Mouse (Mus musculus) hindbrain, postnatal 0 days (tissue): ENCODE results near the gene Zfp12. TPM values are rescaled to one million over a fixed set of nuclear protein-coding genes. Genes with fewer than 3 reads are reported as not detected.
A peak's percentile ranks its signal among the peaks of the same experiment; 100 is the strongest.

ENCODE experiments used
- ATAC-seq: fragments of 200-750 bp; cut with Nextera tagmentation; 2 replicates; pipeline ENCODE4 v1.8.0; 2017; ENCODE audit warnings: mild to moderate bottlenecking, moderate TSS enrichment, moderate library complexity
- DNase-seq: peaks from one replicate; pipeline ENCODE4 v3.0.0-alpha.2; 2015; ENCODE audit warnings: low spot score
- H3K27ac ChIP-seq: fragments of 300-500 bp; sonication (generic); 2 replicates; pipeline ENCODE4 v1.5.1; 2014; ENCODE audit warnings: mild to moderate bottlenecking
- H3K27me3 ChIP-seq: fragments of 300-500 bp; sonication (generic); 2 replicates; pipeline ENCODE4 v1.6.1; 2014; ENCODE audit warnings: low read length, mixed read lengths; ENCODE audit not compliant: insufficient read depth
- H3K36me3 ChIP-seq: fragments of 300-500 bp; sonication (generic); 2 replicates; pipeline ENCODE4 v1.6.1; 2014; ENCODE audit warnings: low read length, mixed read lengths; ENCODE audit not compliant: insufficient read depth
- H3K4me1 ChIP-seq: fragments of 300-500 bp; sonication (generic); 2 replicates; pipeline ENCODE4 v1.6.1; 2014; ENCODE audit warnings: antibody characterized with exemption, low read length, mixed read lengths; ENCODE audit not compliant: insufficient read depth
- H3K4me2 ChIP-seq: fragments of 300-500 bp; sonication (generic); 2 replicates; pipeline ENCODE4 v1.6.1; 2014; ENCODE audit warnings: low read depth, mild to moderate bottlenecking, low read length, moderate library complexity, mixed read lengths
- H3K4me3 ChIP-seq: fragments of 300-500 bp; sonication (generic); 2 replicates; pipeline ENCODE4 v1.5.1; 2014; ENCODE audit warnings: low read length
- H3K9ac ChIP-seq: fragments of 300-500 bp; sonication (generic); replicated peaks from 2 replicates; pipeline ENCODE4 v1.6.1; 2014; ENCODE audit warnings: mild to moderate bottlenecking, low read length, moderate library complexity, mixed read lengths
- H3K9me3 ChIP-seq: fragments of 300-500 bp; sonication (generic); 2 replicates; pipeline ENCODE4 v1.6.1; 2016; ENCODE audit warnings: low read length, mixed read lengths
- CTCF ChIP-seq: IDR thresholded peaks from 2 replicates; pipeline ENCODE4 v1.5.1; 2016; ENCODE audit warnings: antibody characterized with exemption, control low read depth, low read depth
- WGBS: fragments of 180-500 bp; shearing (Covaris S2); extraction: QIAGEN DNeasy Blood & Tissue Kit; methylation state at CpG from one replicate; pipeline ENCODE4 v1.1.7; 2014; 5-methylcytosine and 5-hydroxymethylcytosine counted together
- polyA plus RNA-seq: library from polyadenylated mRNA; unstranded; fragments of >200 nt; fragmentation: Nextera tagmentation; extraction: Ambion mirVana; gene quantifications from 2 replicates; pipeline ENCODE4 v1.2.1, GENCODE M21; 2015
- total RNA-seq: library from RNA; depleted of rRNA; stranded (reverse); fragments of >200 nt; gene quantifications from 2 replicates; pipeline ENCODE4 v1.2.3, GENCODE M21; 2014

The Zfp12 gene
- total and polyA plus RNA-seq, 2 experiments from 2014 or later: 12.3 to 32.6 TPM

GRCm38 (mm10) chr5:143252791-143253185 is 17.8 kb downstream of the Zfp12 start:
- Histone ChIP-seq H3K27me3 (no peaks in the 10 kb centered on the region; the same call in 1 of the 2 replicates), H3K4me3 (0 out of 2 replicates have a peak overlapping the region, but pooled peaks have one; percentile 29), H3K36me3 (peaks cover 51% of the 10 kb centered on the region), H3K9ac (no peak overlapping the region), H3K9me3 (no peaks in the 10 kb centered on the region), H3K27ac (no peak overlapping the region), H3K4me1 (peaks cover 5% of the 10 kb centered on the region; the same call in 1 of the 2 replicates), H3K4me2 (peak overlapping the region; percentile 52; the same call in 1 of the 2 replicates)
- no peak for TF ChIP-seq CTCF
- ATAC-seq (no peak), DNase-seq (no peak)
- 59% methylated on average over 18 of the region's 18 CpGs for WGBS

- Histone ChIP-seq H3K27ac (peak overlapping the region; percentile 48; the same call in 1 of the 2 replicates), H3K9ac (peak overlapping the region; percentile 21; the same call in 1 of the 2 replicates), H3K4me3 (peak overlapping the region; percentile 29), H3K27me3 (no peaks in the 10 kb centered on the region; the same call in 1 of the 2 replicates), H3K4me2 (peak overlapping the region; percentile 52), H3K9me3 (no peaks in the 10 kb centered on the region), H3K4me1 (peaks cover 5% of the 10 kb centered on the region; the same call in 1 of the 2 replicates), H3K36me3 (peaks cover 47% of the 10 kb centered on the region)
- 14% methylated on average over 100 of the region's 103 CpGs for WGBS
- ATAC-seq (peak; percentile 36), DNase-seq (no peak)
- no peak for TF ChIP-seq CTCF
Observed at GRCm38 (mm10) chr5:143253186-143253880, 18.4 kb downstream of the Zfp12 start.

- peaks cover 49% of the 10 kb centered on the region for H3K36me3 ChIP-seq
- H3K9ac ChIP-seq: peak overlapping the region; percentile 21; the same call in 1 of the 2 replicates
- no peaks in the 10 kb centered on the region; the same call in 1 of the 2 replicates for H3K27me3 ChIP-seq
Observed at GRCm38 (mm10) chr5:143253881-143254486, 19.0 kb downstream of the Zfp12 start.

GRCm38 (mm10) chr5:143254487-143255130 is 19.6 kb downstream of the Zfp12 start:
- Histone ChIP-seq H3K4me3 (no peak overlapping the region), H3K4me1 (peaks cover 5% of the 10 kb centered on the region; the same call in 1 of the 2 replicates), H3K9ac (no peak overlapping the region), H3K27ac (peak overlapping the region; percentile 48; the same call in 1 of the 2 replicates), H3K27me3 (no peaks in the 10 kb centered on the region; the same call in 1 of the 2 replicates), H3K4me2 (peak overlapping the region; percentile 11; the same call in 1 of the 2 replicates), H3K36me3 (peaks cover 52% of the 10 kb centered on the region), H3K9me3 (no peaks in the 10 kb centered on the region)
- TF ChIP-seq CTCF: no peak
- 27% methylated on average over 61 of the region's 66 CpGs for WGBS
- ATAC-seq (no peak), DNase-seq (peak; percentile 53)

More at GRCm38 (mm10) chr5:143253881-143254486, 19.0 kb downstream of the Zfp12 start:
- Histone ChIP-seq H3K4me2 (peak overlapping the region; percentile 52), H3K4me3 (peak overlapping the region; percentile 29), H3K9me3 (no peaks in the 10 kb centered on the region), H3K4me1 (peaks cover 5% of the 10 kb centered on the region; the same call in 1 of the 2 replicates), H3K27ac (peak overlapping the region; percentile 48; the same call in 1 of the 2 replicates)
- DNase-seq: peak; percentile 68
- WGBS: 11% methylated on average over 77 of the region's 81 CpGs
- TF ChIP-seq CTCF: no peak
- peak; percentile 33; the same call in 1 of the 2 replicates for ATAC-seq

GRCm38 (mm10) chr5:143255131-143255519 is 20.2 kb downstream of the Zfp12 start:
- Histone ChIP-seq H3K27me3 (no peaks in the 10 kb centered on the region; the same call in 1 of the 2 replicates), H3K4me1 (peaks cover 5% of the 10 kb centered on the region; the same call in 1 of the 2 replicates), H3K4me3 (no peak overlapping the region), H3K27ac (no peak overlapping the region), H3K36me3 (peaks cover 54% of the 10 kb centered on the region), H3K9ac (no peak overlapping the region), H3K9me3 (no peaks in the 10 kb centered on the region), H3K4me2 (no peak overlapping the region)
- ATAC-seq (no peak), DNase-seq (no peak)
- no peak for TF ChIP-seq CTCF
- 49% methylated on average over 24 of the region's 24 CpGs for WGBS

GRCm38 (mm10) chr5:143255802-143256201 is 20.8 kb downstream of the Zfp12 start:
- Histone ChIP-seq H3K4me2 (no peak overlapping the region), H3K9ac (no peak overlapping the region), H3K4me3 (no peak overlapping the region), H3K4me1 (peaks cover 5% of the 10 kb centered on the region; the same call in 1 of the 2 replicates), H3K27ac (no peak overlapping the region), H3K9me3 (no peaks in the 10 kb centered on the region), H3K27me3 (no peaks in the 10 kb centered on the region; the same call in 1 of the 2 replicates), H3K36me3 (peaks cover 54% of the 10 kb centered on the region)
- WGBS: 90% methylated on average over 5 of the region's 5 CpGs
- ATAC-seq: no peak
- no peak for TF ChIP-seq CTCF
- DNase-seq: no peak
